Mouse (Mus musculus): Measurements from ENCODE around the gene Eif1b. TPM values are rescaled to one million over a fixed set of nuclear protein-coding genes. Genes with fewer than 3 reads are reported as not detected.

Eif1b gene
- total and polyA plus RNA-seq, 3 experiments: 30.1 to 75.9 (median 56.8) TPM

DNA sequence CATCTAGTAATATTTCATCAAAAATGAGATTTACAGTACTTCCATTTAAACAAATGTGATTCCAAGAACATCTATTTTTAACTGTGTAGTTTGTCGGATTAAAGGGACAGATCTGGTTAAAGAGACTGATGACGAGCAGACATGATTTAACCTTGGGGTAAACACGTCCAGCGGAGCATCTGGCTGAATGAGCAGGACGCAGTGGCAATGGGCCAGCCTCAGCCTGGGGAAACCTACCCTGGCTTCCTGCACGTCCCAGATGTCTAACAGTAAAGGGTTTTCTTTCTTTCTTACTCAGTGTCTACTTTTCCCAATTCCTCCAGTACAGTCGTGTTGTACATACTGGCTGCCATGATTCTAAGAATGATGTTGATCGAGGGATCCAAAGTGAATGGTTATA is 5.0 kb upstream of the Eif1b start:
- no peak for TF ChIP-seq MXI1 (IDR thresholded peaks at IDR 0.05; ENCODE audit: low read depth, low read length)
- Histone ChIP-seq H3K4me2 (ENCODE audit: insufficient read depth, low read depth, poor library complexity, severe bottlenecking) (no peak overlapping the region), H3K79me2 (replicated peaks; ENCODE audit: control insufficient read depth, extremely low read depth, insufficient read depth, poor library complexity, severe bottlenecking) (no peaks in the 10 kb centered on the region), H3K9ac (ENCODE audit: insufficient read depth, low read depth) (no peak overlapping the region), H3K27ac (ENCODE audit: insufficient read depth, low read depth) (no peak overlapping the region), H3K9me3 (replicated peaks; ENCODE audit: low read length) (no peaks in the 10 kb centered on the region), H3K27me3 (replicated peaks) (peaks cover 26% of the 10 kb centered on the region), H3K36me3 (replicated peaks in 1 of 2; ENCODE audit: control insufficient read depth in 1 of 2, insufficient read depth in 1 of 2, low read length in 1 of 2) (no peaks in the 10 kb centered on the region), H3K4me3 (replicated peaks in 1 of 3; ENCODE audit: low read depth in 2 of 3, low read length in 2 of 3, poor library complexity in 1 of 3) (no peak overlapping the region), H3K4me1 (ENCODE audit: control insufficient read depth in 1 of 2, insufficient read depth in 2 of 2) (peaks cover 0 to 5% of the 10 kb centered on the region in 2 experiments; a peak in 2 of 4 replicates)
- dilution Hi-C loops (cut with MboI; ENCODE audit: extremely low pct_ligation_motif_present, extremely low pct_unique_long_range_greater_than_20kb, low sequenced_read_pairs): no loop called here
- in situ Hi-C loops (cut with MboI; ENCODE audit: low pct_ligation_motif_present, low pct_unique_long_range_greater_than_20kb, low sequenced_read_pairs): loop anchor here (5.0 kb wide), 1 partner anchor 35 kb away; no protein-coding TSS in a partner anchor
- no peak for DNase-seq (ENCODE audit: extremely low read depth)

- Histone ChIP-seq H3K27ac (ENCODE audit: insufficient read depth, low read depth) (no peak overlapping the region), H3K4me3 (replicated peaks in 1 of 3; ENCODE audit: low read depth in 2 of 3, low read length in 2 of 3, poor library complexity in 1 of 3) (peak overlapping the region in 1 of 3 experiments; percentile 74), H3K4me2 (ENCODE audit: insufficient read depth, low read depth, poor library complexity, severe bottlenecking) (no peak overlapping the region), H3K27me3 (replicated peaks) (peaks cover 11% of the 10 kb centered on the region), H3K36me3 (replicated peaks in 1 of 2; ENCODE audit: control insufficient read depth in 1 of 2, insufficient read depth in 1 of 2, low read length in 1 of 2) (peaks cover 22 to 28% of the 10 kb centered on the region in 2 experiments), H3K9me3 (replicated peaks; ENCODE audit: low read length) (no peaks in the 10 kb centered on the region), H3K4me1 (ENCODE audit: control insufficient read depth in 1 of 2, insufficient read depth in 2 of 2) (peaks cover 0 to 13% of the 10 kb centered on the region in 2 experiments; a peak in 3 of 4 replicates), H3K79me2 (replicated peaks; ENCODE audit: control insufficient read depth, extremely low read depth, insufficient read depth, poor library complexity, severe bottlenecking) (no peaks in the 10 kb centered on the region; the same call in 1 of the 2 replicates), H3K9ac (ENCODE audit: insufficient read depth, low read depth) (no peak overlapping the region)
- peak; percentile 12 for DNase-seq (ENCODE audit: extremely low read depth)
- in situ Hi-C loops (cut with MboI; ENCODE audit: low pct_ligation_motif_present, low pct_unique_long_range_greater_than_20kb, low sequenced_read_pairs): no loop called here
- TF ChIP-seq CTCF (conservative IDR thresholded peaks at IDR 0.05 in 1 of 2, IDR thresholded peaks at IDR 0.05 in 1 of 2; ENCODE audit: low read depth in 2 of 2, low read length in 2 of 2): peak in 1 of 2 experiments; percentile 48; a peak in 2 of 4 replicates
- TF ChIP-seq RAD21 (IDR thresholded peaks at IDR 0.05; ENCODE audit: low read depth, low read length): peak; percentile 23
- TF ChIP-seq ELF1 (IDR thresholded peaks at IDR 0.05; ENCODE audit: low read depth, low read length): no peak
- no peak for TF ChIP-seq NRF1 (IDR thresholded peaks at IDR 0.05; ENCODE audit: low read depth, low read length)
- peak; percentile 27; the same call in 1 of the 2 replicates for TF ChIP-seq SMC3 (IDR thresholded peaks at IDR 0.05; ENCODE audit: low read depth, low read length)
- TF ChIP-seq HCFC1 (IDR thresholded peaks at IDR 0.05; ENCODE audit: low read depth, low read length): no peak
- dilution Hi-C loops (cut with MboI; ENCODE audit: extremely low pct_ligation_motif_present, extremely low pct_unique_long_range_greater_than_20kb, low sequenced_read_pairs): no loop called here
Observed at GRCm38 (mm10) chr9:120491509-120491908, 523 bp upstream of the Eif1b start.

DNA sequence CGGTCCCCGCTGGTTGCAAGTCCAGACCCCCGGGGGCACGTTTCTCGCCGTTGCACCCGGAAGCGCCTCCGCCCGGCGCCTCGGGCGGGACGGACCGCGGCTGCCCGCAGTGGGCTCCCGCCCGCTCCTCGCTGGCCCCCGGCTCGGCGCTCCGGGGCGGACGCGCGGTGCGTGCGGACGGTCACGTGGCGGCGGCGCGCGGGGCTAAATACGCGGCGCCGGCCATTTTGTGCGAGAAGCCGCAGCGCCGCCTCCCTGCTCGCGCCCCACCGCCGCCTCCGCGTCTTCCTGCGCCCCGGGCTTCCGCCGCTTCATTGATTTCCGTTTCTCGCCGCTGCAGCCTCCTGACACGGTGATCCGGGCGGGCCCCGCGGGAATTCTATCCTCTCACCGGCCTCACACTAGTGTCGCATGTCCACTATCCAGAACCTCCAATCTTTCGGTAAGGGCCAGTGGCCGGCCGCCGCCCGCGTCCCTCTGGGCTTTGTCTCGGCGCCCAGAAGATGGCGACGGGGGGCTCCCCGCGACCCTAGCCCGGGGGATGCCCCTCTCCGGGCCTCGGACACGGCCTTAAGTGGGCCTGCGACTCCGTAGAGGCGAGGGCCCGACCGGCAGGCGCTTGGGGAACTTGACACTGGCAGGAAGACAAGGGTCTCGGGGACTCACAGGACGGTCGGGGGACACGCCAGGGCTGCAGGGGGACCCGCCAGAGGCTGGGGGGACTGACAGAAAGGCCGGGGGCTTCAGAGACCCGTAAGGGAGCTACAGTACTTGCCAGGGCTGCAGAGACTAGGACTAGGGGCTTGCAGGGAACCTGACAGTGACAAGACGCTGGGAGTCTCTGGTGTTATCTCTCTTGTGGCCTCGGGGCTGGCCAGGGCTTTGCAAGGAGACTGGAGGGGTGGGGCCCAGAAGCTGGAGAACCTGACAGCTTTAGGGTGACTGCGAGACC is 644 bp downstream of the Eif1b start:
- peak overlapping the region; percentile 97 for H3K9ac ChIP-seq (ENCODE audit: insufficient read depth, low read depth)
- H3K4me3 ChIP-seq (replicated peaks in 1 of 3; ENCODE audit: low read depth in 2 of 3, low read length in 2 of 3, poor library complexity in 1 of 3): peak overlapping the region; percentile 74 to 90 (median 83)
- H3K36me3 ChIP-seq (replicated peaks in 1 of 2; ENCODE audit: control insufficient read depth in 1 of 2, insufficient read depth in 1 of 2, low read length in 1 of 2): peaks cover 22 to 37% of the 10 kb centered on the region in 2 experiments
- peaks cover 8% of the 10 kb centered on the region for H3K27me3 ChIP-seq (replicated peaks)
- peak overlapping the region; percentile 97 for H3K4me2 ChIP-seq (ENCODE audit: insufficient read depth, low read depth, poor library complexity, severe bottlenecking)
- dilution Hi-C loops (cut with MboI; ENCODE audit: extremely low pct_ligation_motif_present, extremely low pct_unique_long_range_greater_than_20kb, low sequenced_read_pairs): no loop called here
- H3K79me2 ChIP-seq (replicated peaks; ENCODE audit: control insufficient read depth, extremely low read depth, insufficient read depth, poor library complexity, severe bottlenecking): no peaks in the 10 kb centered on the region; the same call in 1 of the 2 replicates
- peak; percentile 46 for DNase-seq (ENCODE audit: extremely low read depth)
- H3K9me3 ChIP-seq (replicated peaks; ENCODE audit: low read length): no peaks in the 10 kb centered on the region
- H3K4me1 ChIP-seq (ENCODE audit: control insufficient read depth in 1 of 2, insufficient read depth in 2 of 2): peaks cover 0 to 13% of the 10 kb centered on the region in 2 experiments; a peak in 3 of 4 replicates
- in situ Hi-C loops (cut with MboI; ENCODE audit: low pct_ligation_motif_present, low pct_unique_long_range_greater_than_20kb, low sequenced_read_pairs): no loop called here
- no peak overlapping the region for H3K27ac ChIP-seq (ENCODE audit: insufficient read depth, low read depth)
- TF ChIP-seq USF2 (conservative IDR thresholded peaks at IDR 0.05; ENCODE audit: low read depth, low read length) (no peak; the same call in 1 of the 2 replicates), ETS1 (conservative IDR thresholded peaks at IDR 0.05; ENCODE audit: low read depth, low read length) (no peak), ZKSCAN1 (IDR thresholded peaks at IDR 0.05; ENCODE audit: borderline replicate concordance, low read depth, low read length) (no peak), JUN (IDR thresholded peaks at IDR 0.05; ENCODE audit: insufficient read depth, low read depth, low read length) (no peak), MEF2A (IDR thresholded peaks at IDR 0.05; ENCODE audit: borderline replicate concordance, low read depth, low read length) (peak; percentile 70; the same call in 1 of the 2 replicates), GABPA (IDR thresholded peaks at IDR 0.05; ENCODE audit: insufficient replicate concordance, low read depth, low read length) (no peak), RAD21 (IDR thresholded peaks at IDR 0.05; ENCODE audit: low read depth, low read length) (no peak), BHLHE40 (IDR thresholded peaks at IDR 0.05; ENCODE audit: low read depth, low read length) (peak; percentile 83), HCFC1 (IDR thresholded peaks at IDR 0.05; ENCODE audit: low read depth, low read length) (peak; percentile 81), USF1 (IDR thresholded peaks at IDR 0.05; ENCODE audit: low read depth, low read length) (peak; percentile 85), ZNF384 (IDR thresholded peaks at IDR 0.05; ENCODE audit: low read depth, low read length) (no peak), ZMIZ1 (IDR thresholded peaks at IDR 0.05; ENCODE audit: low read depth, low read length) (no peak; the same call in 1 of the 2 replicates), PAX5 (IDR thresholded peaks at IDR 0.05; ENCODE audit: low read length) (no peak), KAT2A (IDR thresholded peaks at IDR 0.05; ENCODE audit: insufficient replicate concordance, low read length) (0 out of 2 replicates have a peak, but pooled peaks have one; percentile 48), MAZ (IDR thresholded peaks at IDR 0.05; ENCODE audit: low read depth, low read length) (0 out of 2 replicates have a peak, but pooled peaks have one; percentile 46), E2F4 (IDR thresholded peaks at IDR 0.05; ENCODE audit: insufficient replicate concordance, low read depth, low read length) (no peak), ELF1 (IDR thresholded peaks at IDR 0.05; ENCODE audit: low read depth, low read length) (peak; percentile 66)

Data from CH12.LX (cell line).